Mouse (Mus musculus) CH12.LX (cell line): Measurements from ENCODE around the gene Gemin2.
A peak's percentile ranks its signal among the peaks of the same experiment; 100 is the strongest.

ENCODE experiments used
- CHD2 ChIP-seq: IDR thresholded peaks from 2 replicates; pipeline ENCODE4 v1.6.1; 2011; ENCODE audit warnings: low read length, improper control_type of control experiment
- CTCF ChIP-seq, 2 experiments: IDR thresholded peaks in 1 of 2; conservative IDR thresholded peaks in 1 of 2; 2 replicates each; pipeline ENCODE4 v1.5.1; 2011 to 2012; ENCODE audit warnings: low read depth in 2 of 2, low read length in 2 of 2, improper control_type of control experiment in 1 of 2, inconsistent platforms in 1 of 2, mild to moderate bottlenecking in 1 of 2, moderate library complexity in 1 of 2
- E2F4 ChIP-seq: IDR thresholded peaks from 2 replicates; pipeline ENCODE4 v1.6.1; 2011; ENCODE audit warnings: low read depth, low read length, improper control_type of control experiment; ENCODE audit not compliant: insufficient replicate concordance
- JUND ChIP-seq: conservative IDR thresholded peaks from 2 replicates; pipeline ENCODE4 v1.6.1; 2011; ENCODE audit warnings: low read depth, low read length, improper control_type of control experiment
- KAT2A ChIP-seq: IDR thresholded peaks from 2 replicates; pipeline ENCODE4 v1.6.1; 2012; ENCODE audit warnings: low read length, improper control_type of control experiment, inconsistent platforms; ENCODE audit not compliant: insufficient replicate concordance
- MAFK ChIP-seq: IDR thresholded peaks from 2 replicates; pipeline ENCODE4 v1.6.1; 2011; ENCODE audit warnings: low read length, improper control_type of control experiment; ENCODE audit not compliant: insufficient replicate concordance
- MAZ ChIP-seq: IDR thresholded peaks from 2 replicates; pipeline ENCODE4 v1.6.1; 2012; ENCODE audit warnings: low read depth, mild to moderate bottlenecking, inconsistent platforms, low read length, improper control_type of control experiment, moderate library complexity
- MXI1 ChIP-seq: IDR thresholded peaks from 2 replicates; pipeline ENCODE4 v1.6.1; 2011; ENCODE audit warnings: mild to moderate bottlenecking, low read depth, low read length, improper control_type of control experiment
- POLR2A ChIP-seq: IDR thresholded peaks from 2 replicates; pipeline ENCODE4 v1.6.1; 2011; ENCODE audit warnings: low read depth, mild to moderate bottlenecking, improper control_type of control experiment, low read length
- SIN3A ChIP-seq: IDR thresholded peaks from 2 replicates; pipeline ENCODE4 v1.6.1; 2012; ENCODE audit warnings: low read length, improper control_type of control experiment, inconsistent platforms
- USF1 ChIP-seq: IDR thresholded peaks from 2 replicates; pipeline ENCODE4 v1.6.1; 2014; ENCODE audit warnings: low read depth, mild to moderate bottlenecking, inconsistent platforms, low read length, improper control_type of control experiment
- ZC3H11A ChIP-seq: IDR thresholded peaks from 2 replicates; pipeline ENCODE4 v1.6.1; 2012; ENCODE audit warnings: low read depth, mild to moderate bottlenecking, inconsistent platforms, low read length, improper control_type of control experiment
- ZKSCAN1 ChIP-seq: IDR thresholded peaks from 2 replicates; pipeline ENCODE4 v1.6.1; 2012; ENCODE audit warnings: low read depth, inconsistent platforms, low read length, improper control_type of control experiment, borderline replicate concordance

DNA sequence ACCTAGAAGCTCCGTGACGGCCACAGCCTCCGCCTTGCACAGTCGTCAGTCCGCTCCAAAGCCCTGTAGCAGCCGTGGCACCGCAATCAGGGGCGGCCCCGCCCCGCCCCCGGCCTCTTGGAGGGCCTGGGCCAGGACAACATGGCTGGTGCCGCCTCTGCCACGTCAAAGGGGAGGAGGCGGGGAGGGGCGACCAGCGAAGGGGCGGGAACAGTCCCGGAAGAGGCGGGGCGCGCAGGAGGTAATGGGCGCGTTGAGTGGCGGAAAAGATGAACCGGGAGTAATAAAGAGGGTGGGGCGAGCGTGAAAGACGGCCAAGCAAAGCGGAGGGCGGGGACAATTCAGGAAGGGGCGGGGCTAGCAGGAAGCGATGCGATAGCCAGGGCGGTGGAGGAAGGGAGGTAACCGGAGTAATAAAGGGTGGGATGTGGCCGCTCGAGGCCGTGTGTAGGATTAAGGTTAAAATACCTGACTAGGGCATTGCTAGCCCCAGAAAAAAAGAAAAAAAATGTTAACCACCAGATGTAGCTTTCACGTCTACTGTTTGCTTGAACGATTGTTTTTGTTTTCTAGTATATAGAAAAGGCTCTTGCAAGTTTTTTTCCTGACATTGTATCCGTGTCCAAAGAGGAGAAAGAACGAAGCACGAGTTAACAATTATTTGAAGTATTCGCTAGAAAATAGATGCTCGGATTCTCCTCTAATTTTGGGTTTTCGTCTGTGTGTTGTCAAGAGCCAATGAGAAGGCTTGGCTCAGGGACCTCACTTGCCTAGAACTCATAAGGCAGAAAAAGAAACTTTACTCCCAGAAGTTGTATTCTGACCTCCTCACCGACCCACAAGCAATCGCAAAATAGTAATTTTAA, 1.1 kb upstream of the Gemin2 start, which contains the start of gene Sec23a:
- TF ChIP-seq KAT2A (peak; percentile 63; the same call in 1 of the 2 replicates), SIN3A (peak; percentile 79), MAFK (no peak), E2F4 (no peak), POLR2A (peak; percentile 87), CTCF (conservative IDR thresholded peaks at IDR 0.05 in 1 of 2, IDR thresholded peaks at IDR 0.05 in 1 of 2; ENCODE audit: low read depth in 2 of 2, low read length in 2 of 2) (no peak), USF1 (no peak), MAZ (peak; percentile 42; the same call in 1 of the 2 replicates), JUND (no peak), ZKSCAN1 (no peak), ZC3H11A (no peak), CHD2 (peak; percentile 89), MXI1 (peak; percentile 44; the same call in 1 of the 2 replicates)
